Mouse (Mus musculus) frontal cortex, postnatal 10 days (tissue): ENCODE measurements around the gene Pdcl.

ENCODE experiments used
- DNase-seq, 2 experiments: peaks; one replicate each; pipeline ENCODE4 v3.0.0; 2022; ENCODE audit warnings: low spot score in 2 of 2, mixed read lengths in 1 of 2

Pdcl gene

GRCm38 (mm10) chr2:37358633-37359540 is at the start of gene Pdcl:
Gene Pdcl, minus strand, starts transcription at chr2:37359332.
- peak; percentile 85 to 87 for DNase-seq

GRCm38 (mm10) chr2:37395539-37395938 is 36.4 kb upstream of the Pdcl start:
- DNase-seq = no peak

- DNase-seq = no peak
Observed at GRCm38 (mm10) chr2:37382921-37383320, 23.8 kb upstream of the Pdcl start.

GRCm38 (mm10) chr2:37380189-37380588 is 21.1 kb upstream of the Pdcl start:
- peak in 1 of 2 experiments; percentile 28 for DNase-seq

- no peak for DNase-seq
Observed at GRCm38 (mm10) chr2:37376018-37376417, 16.9 kb upstream of the Pdcl start.

- no peak for DNase-seq
Observed at GRCm38 (mm10) chr2:37370651-37371050, 11.5 kb upstream of the Pdcl start.

GRCm38 (mm10) chr2:37359908-37360307 is 776 bp upstream of the Pdcl start:
- no peak for DNase-seq

- DNase-seq = no peak
Observed at GRCm38 (mm10) chr2:37355571-37355970, 3.6 kb downstream of the Pdcl start.

GRCm38 (mm10) chr2:37351671-37352070 is 7.5 kb downstream of the Pdcl start:
- DNase-seq = no peak

- peak in 1 of 2 experiments; percentile 49 for DNase-seq
Observed at GRCm38 (mm10) chr2:37338497-37339187, 20.5 kb downstream of the Pdcl start.

- DNase-seq = no peak
Observed at GRCm38 (mm10) chr2:37333321-37333720, 25.8 kb downstream of the Pdcl start.

GRCm38 (mm10) chr2:37326215-37326614 is 32.9 kb downstream of the Pdcl start, which contains the start of gene Olfr368:
Gene Olfr368, plus strand, starts transcription at chr2:37326515.
- no peak for DNase-seq
